Mouse (Mus musculus): ENCODE measurements at regions not wholly inside any gene's neighbourhood (a gene's known extent, or its start where the extent isn't known, plus 50 kb on each side); places are given as distances from the start of the nearest gene placed in this dataset.

DNA sequence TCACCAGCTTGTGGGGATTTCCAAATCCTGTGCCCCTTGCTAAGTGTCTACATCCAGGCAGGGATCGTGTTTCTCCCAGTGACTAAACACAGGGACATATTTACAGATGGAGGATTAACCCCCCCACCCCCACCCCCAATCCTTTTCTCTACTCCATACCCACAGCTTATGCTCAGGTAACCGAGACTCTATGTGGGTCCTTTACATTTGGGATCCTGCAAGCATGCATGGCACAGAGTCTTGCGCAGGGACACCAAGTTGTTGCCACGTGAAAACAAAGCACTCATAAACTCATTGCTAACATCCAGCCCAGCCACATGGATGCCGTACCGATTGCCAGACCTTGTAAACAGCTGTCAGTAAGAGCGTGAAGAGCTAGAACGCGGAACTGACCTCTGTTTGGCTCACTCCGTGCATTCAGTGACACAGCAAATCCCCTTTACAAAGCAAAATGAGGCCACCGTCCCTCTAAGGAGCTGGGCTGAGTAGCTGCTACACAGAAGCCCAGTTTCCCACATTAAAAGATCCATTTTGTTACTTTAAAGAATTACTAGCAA, 1204.9 kb upstream of the A1bg start:
- no peak for TF ChIP-seq CTCF (IDR thresholded peaks at IDR 0.05; ENCODE audit: low read depth, low read length)
- TF ChIP-seq EP300 (IDR thresholded peaks at IDR 0.05; ENCODE audit: insufficient read depth, low read depth, low read length), result no peak
